Mouse (Mus musculus) T-helper 1 cell (primary cell): Measurements from ENCODE around the gene Vmn1r87.
"Not testable (repeated sequence)": the region's sequence is repeated elsewhere in the genome, so short reads cannot be mapped to it uniquely, and the experiment has no call there.

ENCODE experiments used
- in situ Hi-C: fragments of 300-600 bp; cut with MboI, MseI; formaldehyde crosslinking; loops from one replicate; pipeline ENCODE4 v1.15.1; 2025; ENCODE audit warnings: high pct_unique_total_duplicates

The Vmn1r87 gene

DNA sequence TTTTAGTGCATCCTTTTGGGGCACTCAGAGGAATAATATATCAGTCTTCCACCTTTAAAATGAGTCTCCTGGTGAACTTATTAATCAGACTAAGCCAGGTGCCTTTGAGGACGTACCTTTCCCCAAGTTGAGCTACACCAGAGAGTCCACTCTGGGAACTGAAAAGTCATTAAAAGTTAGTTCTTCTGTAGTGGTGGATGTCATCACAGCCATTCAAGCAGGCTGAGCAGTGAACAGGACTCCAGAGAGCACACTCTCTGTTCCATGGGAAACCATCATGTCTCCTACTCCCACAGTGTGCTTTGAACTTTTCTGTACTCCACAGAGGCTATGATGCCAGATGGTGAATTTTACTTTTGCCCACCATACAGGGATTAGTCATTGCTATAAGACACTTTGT is at the start of gene Vmn1r87:
TSS of gene Vmn1r87 (minus strand) at position 101 of the 400 bp plus-strand sequence.
- in situ Hi-C loops: no loop called here

DNA sequence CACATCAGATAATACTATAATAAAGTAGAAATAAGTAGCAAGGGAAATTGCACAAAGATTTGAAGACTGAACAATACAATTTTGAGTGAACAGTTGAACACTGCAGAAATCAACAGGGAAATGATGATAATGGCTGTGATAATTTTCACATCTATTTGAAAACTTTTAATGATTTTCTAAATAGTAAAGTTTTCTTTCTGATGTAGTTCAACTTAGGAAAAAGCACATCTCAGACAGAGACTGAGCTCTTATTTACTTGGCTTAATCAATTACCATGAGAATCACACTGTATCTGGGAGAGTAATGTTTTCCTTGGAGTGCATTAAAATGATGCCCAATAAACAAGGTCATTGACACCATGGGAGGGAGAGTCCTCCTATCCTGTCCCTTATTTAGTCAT is 19.3 kb upstream of the Vmn1r87 start, which contains the start of gene Vmn1r88:
TSS of gene Vmn1r88 (plus strand) at position 301 of the 400 bp plus-strand sequence.
- in situ Hi-C loops: no loop called here

DNA sequence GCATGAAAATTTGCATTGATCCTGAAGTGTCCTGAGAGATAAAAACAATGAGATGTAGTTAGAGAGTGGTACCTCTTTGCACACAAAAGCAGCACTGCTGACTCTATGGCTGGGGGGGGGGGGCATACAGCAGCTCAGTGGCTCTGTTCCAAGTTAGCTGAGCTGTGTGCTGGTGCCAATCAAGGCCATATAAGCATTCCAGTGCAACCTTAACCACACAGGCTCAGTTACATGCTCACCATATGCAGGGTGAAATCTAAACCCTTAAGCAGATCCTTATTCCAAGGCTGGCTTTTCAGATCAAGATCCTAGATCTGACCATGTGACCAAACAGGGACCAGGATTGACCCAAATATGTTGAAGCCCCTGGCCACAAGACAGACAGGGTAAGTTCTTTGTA is 2.6 kb downstream of the Vmn1r87 start:
- in situ Hi-C loops: no loop called here

DNA sequence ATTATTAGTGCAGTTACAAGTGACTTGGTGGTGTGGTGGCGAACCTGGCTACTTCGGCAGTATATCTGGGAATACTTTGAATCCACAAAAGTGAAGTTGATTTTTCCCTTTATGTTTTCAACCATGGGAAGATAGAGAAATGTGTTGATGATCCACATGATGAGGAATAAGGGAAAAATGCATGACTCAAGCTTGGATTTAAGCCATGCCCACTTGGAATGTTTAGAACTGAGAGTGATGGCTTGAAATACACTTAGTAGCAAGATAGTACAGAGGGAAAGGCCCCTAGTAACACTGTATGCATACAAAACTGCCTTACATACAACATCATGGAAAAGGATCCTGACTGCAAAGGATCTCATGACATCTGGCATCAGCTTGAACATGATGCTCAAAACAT is 8.1 kb downstream of the Vmn1r87 start:
- in situ Hi-C loops: no loop called here

DNA sequence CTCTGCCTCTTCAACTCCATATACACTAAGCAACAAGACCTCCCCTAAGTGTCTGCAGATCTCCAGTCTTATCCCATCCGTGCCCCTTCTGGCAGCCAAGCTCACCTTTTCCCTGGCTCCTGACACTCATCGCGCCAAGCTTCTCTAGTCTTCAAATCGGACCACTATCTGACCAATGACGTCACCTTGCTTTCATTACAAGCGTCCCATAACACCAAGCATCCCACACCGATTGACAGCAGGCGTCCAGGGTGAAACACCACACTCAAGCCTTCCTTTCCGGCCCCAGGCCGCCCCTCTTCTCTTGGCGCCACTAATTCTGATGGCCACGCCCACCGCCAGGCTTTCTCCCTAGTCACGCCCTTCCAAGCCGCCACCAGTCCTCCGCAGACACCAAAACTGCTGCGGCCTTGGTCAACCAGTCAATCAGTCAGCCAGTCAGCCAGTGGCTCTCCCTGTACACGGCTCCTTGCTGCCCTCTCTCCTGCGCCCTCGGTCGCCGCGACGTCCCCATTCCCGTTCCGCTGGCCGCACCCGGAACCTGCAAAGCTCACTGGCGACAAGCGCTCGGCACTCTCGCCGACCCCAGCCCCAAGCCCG is 16.3 kb downstream of the Vmn1r87 start:
- in situ Hi-C loops: not testable (repeated sequence)

DNA sequence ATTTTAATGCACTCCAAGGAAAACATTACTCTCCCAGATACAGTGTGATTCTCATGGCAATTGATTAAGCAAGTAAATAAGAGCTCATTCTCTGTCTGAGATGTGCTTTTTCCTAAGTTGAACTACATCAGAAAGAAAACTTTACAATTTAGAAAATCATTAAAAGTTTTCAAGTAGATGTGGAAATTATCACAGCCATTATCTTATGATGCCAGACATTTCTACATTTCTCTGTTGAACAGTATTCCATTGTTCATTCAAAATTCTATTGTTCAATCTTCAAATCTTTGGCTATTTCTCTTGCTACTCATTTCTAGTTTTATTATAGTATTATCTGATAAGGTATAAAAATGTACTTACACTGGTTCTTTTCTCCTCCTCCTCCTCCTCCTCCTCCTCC is 20.1 kb downstream of the Vmn1r87 start, which contains the start of gene Vmn1r86:
TSS of gene Vmn1r86 (minus strand) at position 101 of the 400 bp plus-strand sequence.
- in situ Hi-C loops: no loop called here

DNA sequence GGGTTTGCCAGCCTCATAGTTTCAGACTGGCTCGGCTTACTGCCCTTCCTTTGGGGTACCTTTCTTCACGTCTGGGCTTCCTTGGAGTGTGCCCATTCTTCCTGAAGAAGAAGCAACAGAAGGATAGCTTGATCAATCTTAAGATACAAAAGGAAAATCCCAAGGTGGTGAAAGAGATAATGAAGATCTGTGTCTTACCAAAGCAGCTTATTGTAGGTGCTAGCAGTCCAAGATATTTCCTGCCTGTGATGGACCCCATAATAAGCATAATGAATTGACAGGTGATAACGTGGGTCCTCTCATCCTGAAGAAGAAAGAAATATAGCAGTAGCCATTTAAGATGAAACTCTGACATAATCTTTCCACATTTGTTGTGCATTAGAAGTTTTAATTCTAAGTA is 44.9 kb downstream of the Vmn1r87 start, which contains the start of gene Vmn1r85:
TSS of gene Vmn1r85 (minus strand) at position 101 of the 400 bp plus-strand sequence.
- in situ Hi-C loops: no loop called here
